Mouse (Mus musculus): ENCODE data around the gene Mcub. TPM values are rescaled to one million over a fixed set of nuclear protein-coding genes. Genes with fewer than 3 reads are reported as not detected.

Gene Mcub
- polyA plus RNA-seq, 1 experiment from 2014 or later, result 2.8 TPM

GRCm38 (mm10) chr3:129903866-129904265 lies 66.1 kb downstream of the Mcub start:
- ATAC-seq (ENCODE audit: low FRiP score, low TSS enrichment), result no peak
- no peak overlapping the region for H3K4me2 ChIP-seq (replicated peaks; ENCODE audit: low read depth, low read length)
- peaks cover 20% of the 10 kb centered on the region for H3K4me1 ChIP-seq (ENCODE audit: insufficient read depth, low read length)
- H3K9me3 ChIP-seq (ENCODE audit: low read length), result no peaks in the 10 kb centered on the region
- no peak overlapping the region for H3K4me3 ChIP-seq (ENCODE audit: low read length)
- H3K36me3 ChIP-seq (ENCODE audit: insufficient read depth, low read length), result peaks cover 6% of the 10 kb centered on the region; the same call in 1 of the 2 replicates
- H3K27ac ChIP-seq (ENCODE audit: low read length), result no peak overlapping the region
- WGBS, result 82% methylated on average over 8 of the region's 8 CpGs
- H3K27me3 ChIP-seq (ENCODE audit: insufficient read depth, low read length), result no peaks in the 10 kb centered on the region
- no peak overlapping the region for H3K9ac ChIP-seq (replicated peaks; ENCODE audit: low read length)

GRCm38 (mm10) chr3:129903369-129903768 lies 66.6 kb downstream of the Mcub start:
- H3K9ac ChIP-seq (replicated peaks; ENCODE audit: low read length), result no peak overlapping the region
- H3K27me3 ChIP-seq (ENCODE audit: insufficient read depth, low read length), result no peaks in the 10 kb centered on the region
- H3K4me3 ChIP-seq (ENCODE audit: low read length), result no peak overlapping the region
- no peak overlapping the region for H3K4me2 ChIP-seq (replicated peaks; ENCODE audit: low read depth, low read length)
- ATAC-seq (ENCODE audit: low FRiP score, low TSS enrichment), result no peak
- H3K27ac ChIP-seq (ENCODE audit: low read length), result no peak overlapping the region
- no peaks in the 10 kb centered on the region for H3K9me3 ChIP-seq (ENCODE audit: low read length)
- H3K4me1 ChIP-seq (ENCODE audit: insufficient read depth, low read length), result peaks cover 20% of the 10 kb centered on the region
- peaks cover 1% of the 10 kb centered on the region; the same call in 1 of the 2 replicates for H3K36me3 ChIP-seq (ENCODE audit: insufficient read depth, low read length)
- WGBS, result 89% methylated on average over 3 of the region's 3 CpGs

GRCm38 (mm10) chr3:129901271-129901809 lies 68.7 kb downstream of the Mcub start, which contains the start of gene Casp6:
Casp6 (plus strand) TSS chr3:129901425.
- peaks cover 25% of the 10 kb centered on the region for H3K4me1 ChIP-seq (ENCODE audit: insufficient read depth, low read length)
- no peaks in the 10 kb centered on the region; the same call in 1 of the 2 replicates for H3K36me3 ChIP-seq (ENCODE audit: insufficient read depth, low read length)
- peak within 1 kb of the TSS; percentile 82 for H3K9ac ChIP-seq (replicated peaks; ENCODE audit: low read length)
- H3K27me3 ChIP-seq (ENCODE audit: insufficient read depth, low read length), result no peaks in the 10 kb centered on the region
- H3K27ac ChIP-seq (ENCODE audit: low read length), result peak within 1 kb of the TSS; percentile 85
- peak; percentile 97 for ATAC-seq (ENCODE audit: low FRiP score, low TSS enrichment)
- H3K9me3 ChIP-seq (ENCODE audit: low read length), result no peaks in the 10 kb centered on the region
- WGBS, result under 1% methylated on average over 33 of the region's 34 CpGs
- peak within 1 kb of the TSS; percentile 76 for H3K4me3 ChIP-seq (ENCODE audit: low read length)
- peak within 1 kb of the TSS; percentile 94 for H3K4me2 ChIP-seq (replicated peaks; ENCODE audit: low read depth, low read length)

- Histone ChIP-seq H3K4me3 (ENCODE audit: low read length) (no peak overlapping the region), H3K4me1 (ENCODE audit: insufficient read depth, low read length) (peaks cover 25% of the 10 kb centered on the region), H3K4me2 (replicated peaks; ENCODE audit: low read depth, low read length) (no peak overlapping the region), H3K27ac (ENCODE audit: low read length) (no peak overlapping the region), H3K9me3 (ENCODE audit: low read length) (no peaks in the 10 kb centered on the region), H3K36me3 (ENCODE audit: insufficient read depth, low read length) (no peaks in the 10 kb centered on the region), H3K27me3 (ENCODE audit: insufficient read depth, low read length) (no peaks in the 10 kb centered on the region), H3K9ac (replicated peaks; ENCODE audit: low read length) (no peak overlapping the region)
- WGBS, result 71% methylated on average over 4 of the region's 4 CpGs
- ATAC-seq (ENCODE audit: low FRiP score, low TSS enrichment), result no peak
Observed at GRCm38 (mm10) chr3:129898886-129899285, 71.1 kb downstream of the Mcub start.

GRCm38 (mm10) chr3:129896591-129896990 lies 73.4 kb downstream of the Mcub start:
- no peaks in the 10 kb centered on the region for H3K9me3 ChIP-seq (ENCODE audit: low read length)
- 22% methylated on average over 6 of the region's 6 CpGs for WGBS
- no peak overlapping the region for H3K9ac ChIP-seq (replicated peaks; ENCODE audit: low read length)
- 0 out of 2 replicates have a peak, but pooled peaks have one; percentile 11 for ATAC-seq (ENCODE audit: low FRiP score, low TSS enrichment)
- H3K27ac ChIP-seq (ENCODE audit: low read length), result no peak overlapping the region
- 0 out of 2 replicates have a peak, but pooled peaks cover 9% of the 10 kb centered on the region for H3K36me3 ChIP-seq (ENCODE audit: insufficient read depth, low read length)
- no peak overlapping the region for H3K4me2 ChIP-seq (replicated peaks; ENCODE audit: low read depth, low read length)
- no peak overlapping the region for H3K4me3 ChIP-seq (ENCODE audit: low read length)
- no peaks in the 10 kb centered on the region for H3K27me3 ChIP-seq (ENCODE audit: insufficient read depth, low read length)
- peaks cover 12% of the 10 kb centered on the region; the same call in 1 of the 2 replicates for H3K4me1 ChIP-seq (ENCODE audit: insufficient read depth, low read length)

- WGBS, result 92% methylated on average over 3 of the region's 3 CpGs
- Histone ChIP-seq H3K4me1 (ENCODE audit: insufficient read depth, low read length) (0 out of 2 replicates have a peak, but pooled peaks cover 5% of the 10 kb centered on the region), H3K9ac (replicated peaks; ENCODE audit: low read length) (no peak overlapping the region), H3K9me3 (ENCODE audit: low read length) (no peaks in the 10 kb centered on the region), H3K4me3 (ENCODE audit: low read length) (no peak overlapping the region), H3K4me2 (replicated peaks; ENCODE audit: low read depth, low read length) (no peak overlapping the region), H3K27me3 (ENCODE audit: insufficient read depth, low read length) (no peaks in the 10 kb centered on the region), H3K36me3 (ENCODE audit: insufficient read depth, low read length) (peaks cover 15% of the 10 kb centered on the region; the same call in 1 of the 2 replicates), H3K27ac (ENCODE audit: low read length) (no peak overlapping the region)
- no peak for ATAC-seq (ENCODE audit: low FRiP score, low TSS enrichment)
Observed at GRCm38 (mm10) chr3:129893143-129893542, 76.9 kb downstream of the Mcub start.

GRCm38 (mm10) chr3:129892003-129892402 lies 78.0 kb downstream of the Mcub start:
- H3K27me3 ChIP-seq (ENCODE audit: insufficient read depth, low read length), result no peaks in the 10 kb centered on the region
- H3K4me1 ChIP-seq (ENCODE audit: insufficient read depth, low read length), result 0 out of 2 replicates have a peak, but pooled peaks cover 5% of the 10 kb centered on the region
- no peak overlapping the region for H3K4me2 ChIP-seq (replicated peaks; ENCODE audit: low read depth, low read length)
- WGBS, result 85% methylated on average over 5 of the region's 5 CpGs
- no peaks in the 10 kb centered on the region for H3K9me3 ChIP-seq (ENCODE audit: low read length)
- no peak overlapping the region for H3K9ac ChIP-seq (replicated peaks; ENCODE audit: low read length)
- H3K27ac ChIP-seq (ENCODE audit: low read length), result no peak overlapping the region
- H3K36me3 ChIP-seq (ENCODE audit: insufficient read depth, low read length), result peaks cover 15% of the 10 kb centered on the region; the same call in 1 of the 2 replicates
- H3K4me3 ChIP-seq (ENCODE audit: low read length), result no peak overlapping the region
- ATAC-seq (ENCODE audit: low FRiP score, low TSS enrichment), result no peak

GRCm38 (mm10) chr3:129887779-129888517 lies 82.1 kb downstream of the Mcub start:
- ATAC-seq (ENCODE audit: low FRiP score, low TSS enrichment), result no peak
- H3K36me3 ChIP-seq (ENCODE audit: insufficient read depth, low read length), result peaks cover 14% of the 10 kb centered on the region; the same call in 1 of the 2 replicates
- H3K27me3 ChIP-seq (ENCODE audit: insufficient read depth, low read length), result no peaks in the 10 kb centered on the region
- H3K4me2 ChIP-seq (replicated peaks; ENCODE audit: low read depth, low read length), result no peak overlapping the region
- no peaks in the 10 kb centered on the region for H3K9me3 ChIP-seq (ENCODE audit: low read length)
- WGBS, result 79% methylated on average over 13 of the region's 13 CpGs
- no peak overlapping the region for H3K9ac ChIP-seq (replicated peaks; ENCODE audit: low read length)
- H3K27ac ChIP-seq (ENCODE audit: low read length), result no peak overlapping the region
- no peaks in the 10 kb centered on the region for H3K4me1 ChIP-seq (ENCODE audit: insufficient read depth, low read length)
- no peak overlapping the region for H3K4me3 ChIP-seq (ENCODE audit: low read length)

GRCm38 (mm10) chr3:129886430-129886829 lies 83.6 kb downstream of the Mcub start:
- H3K4me2 ChIP-seq (replicated peaks; ENCODE audit: low read depth, low read length), result no peak overlapping the region

GRCm38 (mm10) chr3:129885577-129885976 lies 84.4 kb downstream of the Mcub start:
- no peak overlapping the region for H3K27ac ChIP-seq (ENCODE audit: low read length)
- no peak overlapping the region for H3K4me2 ChIP-seq (replicated peaks; ENCODE audit: low read depth, low read length)
- H3K4me3 ChIP-seq (ENCODE audit: low read length), result no peak overlapping the region
- H3K36me3 ChIP-seq (ENCODE audit: insufficient read depth, low read length), result peaks cover 6% of the 10 kb centered on the region; the same call in 1 of the 2 replicates
- ATAC-seq (ENCODE audit: low FRiP score, low TSS enrichment), result no peak
- WGBS, result 85% methylated on average over 9 of the region's 9 CpGs
- H3K9me3 ChIP-seq (ENCODE audit: low read length), result no peaks in the 10 kb centered on the region
- H3K27me3 ChIP-seq (ENCODE audit: insufficient read depth, low read length), result no peaks in the 10 kb centered on the region
- H3K4me1 ChIP-seq (ENCODE audit: insufficient read depth, low read length), result peaks cover 3% of the 10 kb centered on the region; the same call in 1 of the 2 replicates
- no peak overlapping the region for H3K9ac ChIP-seq (replicated peaks; ENCODE audit: low read length)

More at GRCm38 (mm10) chr3:129886430-129886829, 83.6 kb downstream of the Mcub start:
- 63% methylated on average over 5 of the region's 5 CpGs for WGBS
- no peak for ATAC-seq (ENCODE audit: low FRiP score, low TSS enrichment)
- Histone ChIP-seq H3K9me3 (ENCODE audit: low read length) (no peaks in the 10 kb centered on the region), H3K9ac (replicated peaks; ENCODE audit: low read length) (no peak overlapping the region), H3K4me1 (ENCODE audit: insufficient read depth, low read length) (no peaks in the 10 kb centered on the region), H3K27ac (ENCODE audit: low read length) (no peak overlapping the region), H3K36me3 (ENCODE audit: insufficient read depth, low read length) (peaks cover 6% of the 10 kb centered on the region; the same call in 1 of the 2 replicates), H3K4me3 (ENCODE audit: low read length) (no peak overlapping the region), H3K27me3 (ENCODE audit: insufficient read depth, low read length) (no peaks in the 10 kb centered on the region)
